Mouse (Mus musculus) embryonic stem cell, embryonic (primary cell): ENCODE measurements around the gene Tnxb.

Experiments used
- CTCF ChIA-PET, 4 experiments: fragments of 300-600 bp in 2 of 4; fragments of 350-600 bp in 2 of 4; sonication (Branson Sonifier 250); formaldehyde crosslinking; loops; one replicate each; lab custom pipeline; 2022; ENCODE audit warnings: inconsistent platforms in 2 of 4; lab: Charles Lee
- POLR2A ChIA-PET, 4 experiments: fragments of 300-600 bp in 2 of 4; fragments of 350-600 bp in 2 of 4; sonication (Branson Sonifier 250); formaldehyde crosslinking; loops; one replicate each; lab custom pipeline; 2022; ENCODE audit warnings: antibody characterized with exemption in 4 of 4, inconsistent platforms in 1 of 4; lab: Charles Lee

Tnxb gene

GRCm38 (mm10) chr17:34670235-34670634 lies at the start of gene Tnxb:
Tnxb (plus strand) TSS chr17:34670535.
- CTCF ChIA-PET, result interaction anchor here in 3 of 4 experiments (0.6 to 0.8 kb wide), 5 partner anchors 87 to 591 kb away, joined by 3 to 6 read pairs (median 4); no protein-coding TSS in a partner anchor
- POLR2A ChIA-PET, result interaction anchor here in 2 of 4 experiments (0.8 to 4.7 kb wide), 5 partner anchors 9 to 38 kb away, joined by 3 to 17 read pairs (median 4); partner anchors contain the start of gene Atf6b (in 1 of the 2)

GRCm38 (mm10) chr17:34621006-34621405 lies 49.3 kb upstream of the Tnxb start:
- CTCF ChIA-PET, result interaction anchor here in 3 of 4 experiments (0.9 to 1.2 kb wide), 4 partner anchors 15 to 66 kb away, joined by 3 to 4 read pairs (median 4); no protein-coding TSS in a partner anchor
- POLR2A ChIA-PET, result interaction anchor here in 2 of 4 experiments (0.5 to 3.1 kb wide), 6 partner anchors 12 to 502 kb away, joined by 3 to 34 read pairs (median 4); partner anchors contain the start of genes Agpat1 (in 1 of the 2) and Rnf5 (in 1 of the 2)

GRCm38 (mm10) chr17:34623161-34623560 lies 47.2 kb upstream of the Tnxb start:
- CTCF ChIA-PET, result interaction anchor here in 3 of 4 experiments (0.6 to 1.2 kb wide), 8 partner anchors 8 to 182 kb away, joined by 3 to 4 read pairs (median 3); partner anchors contain the start of gene Atf6b (in 1 of the 3)
- POLR2A ChIA-PET, result interaction anchor here in 2 of 4 experiments (0.6 to 1.0 kb wide), 4 partner anchors 11 to 21 kb away, joined by 3 to 4 read pairs (median 3); partner anchors contain the start of gene Agpat1 (in 1 of the 2)

GRCm38 (mm10) chr17:34624981-34625380 lies 45.4 kb upstream of the Tnxb start:
- ChIA-PET CTCF (no interaction called here), POLR2A (no interaction called here)

- CTCF ChIA-PET, result interaction anchor here in 2 of 4 experiments (1.1 to 1.9 kb wide), 2 partner anchors 8 to 71 kb away, joined by 4 to 6 read pairs; no protein-coding TSS in a partner anchor
- POLR2A ChIA-PET, result interaction anchor here (0.5 to 2.4 kb wide), 10 partner anchors 18 to 456 kb away, joined by 3 to 10 read pairs (median 6); partner anchors contain the start of genes Atf6b (in 2 of the 4), Fkbpl (in 2 of the 4), Agpat1 (in 1 of the 4) and Rnf5 (in 1 of the 4)
These were observed 44.1 kb upstream of the Tnxb start for GRCm38 (mm10) chr17:34626062-34626772.

- ChIA-PET POLR2A (interaction anchor here (0.5 to 3.1 kb wide), 12 partner anchors 18 to 1240 kb away, joined by 3 to 11 read pairs (median 6); partner anchors contain the start of genes Atf6b (in 3 of the 4), Fkbpl (in 2 of the 4), Agpat1 (in 1 of the 4) and Rnf5 (in 1 of the 4)), CTCF (interaction anchor here in 3 of 4 experiments (1.1 to 1.9 kb wide), 3 partner anchors 8 to 71 kb away, joined by 4 to 7 read pairs (median 6); no protein-coding TSS in a partner anchor)
These were observed 43.6 kb upstream of the Tnxb start for GRCm38 (mm10) chr17:34626773-34627092.

- ChIA-PET CTCF (interaction anchor here in 3 of 4 experiments (0.6 to 1.9 kb wide), 4 partner anchors 8 to 187 kb away, joined by 3 to 7 read pairs (median 5); no protein-coding TSS in a partner anchor), POLR2A (interaction anchor here in 3 of 4 experiments (0.6 to 3.1 kb wide), 10 partner anchors 17 to 1239 kb away, joined by 3 to 11 read pairs (median 6); partner anchors contain the start of genes Atf6b (in 3 of the 3), Fkbpl (in 2 of the 3), Agpat1 (in 1 of the 3) and Rnf5 (in 1 of the 3))
These were observed 43.0 kb upstream of the Tnxb start for GRCm38 (mm10) chr17:34627093-34627942.

GRCm38 (mm10) chr17:34627943-34628643 lies 42.2 kb upstream of the Tnxb start, which contains the start of gene Ppt2:
Ppt2 (minus strand) TSS chr17:34628510.
- POLR2A ChIA-PET, result interaction anchor here in 3 of 4 experiments (0.6 to 3.1 kb wide), 7 partner anchors 16 to 325 kb away, joined by 3 to 11 read pairs (median 7); partner anchors contain the start of genes Fkbpl (in 2 of the 3), Agpat1 (in 1 of the 3), Atf6b (in 1 of the 3) and Rnf5 (in 1 of the 3)
- CTCF ChIA-PET, result interaction anchor here in 3 of 4 experiments (0.6 to 1.9 kb wide), 3 partner anchors 9 to 188 kb away, joined by 3 to 7 read pairs (median 6); no protein-coding TSS in a partner anchor

GRCm38 (mm10) chr17:34628644-34628967 lies 41.7 kb upstream of the Tnxb start:
- POLR2A ChIA-PET, result interaction anchor here in 3 of 4 experiments (0.6 to 3.1 kb wide), 8 partner anchors 16 to 324 kb away, joined by 3 to 11 read pairs (median 4); partner anchors contain the start of genes Atf6b (in 1 of the 3) and Fkbpl (in 1 of the 3)

GRCm38 (mm10) chr17:34629221-34629751 lies 41.0 kb upstream of the Tnxb start, which contains the start of gene Prrt1:
Prrt1 (plus strand) TSS chr17:34629533.
- POLR2A ChIA-PET, result interaction anchor here in 3 of 4 experiments (0.6 to 3.1 kb wide), 10 partner anchors 17 to 520 kb away, joined by 3 to 11 read pairs (median 3); partner anchors contain the start of gene Atf6b (in 2 of the 3)
- CTCF ChIA-PET, result interaction anchor here in 1 of 4 experiments (1.2 kb wide), 1 partner anchor 10 kb away, joined by 6 read pairs; no protein-coding TSS in a partner anchor

More at GRCm38 (mm10) chr17:34628644-34628967, 41.7 kb upstream of the Tnxb start:
- CTCF ChIA-PET, result no interaction called here

- CTCF ChIA-PET, result interaction anchor here in 1 of 4 experiments (1.2 kb wide), 1 partner anchor 11 kb away, joined by 6 read pairs; no protein-coding TSS in a partner anchor
- POLR2A ChIA-PET, result interaction anchor here in 2 of 4 experiments (0.7 to 3.1 kb wide), 4 partner anchors 17 to 521 kb away, joined by 3 to 11 read pairs (median 6); partner anchors contain the start of gene Atf6b (in 1 of the 2)
These were observed 40.3 kb upstream of the Tnxb start for GRCm38 (mm10) chr17:34629796-34630603.

- POLR2A ChIA-PET, result no interaction called here
- CTCF ChIA-PET, result no interaction called here
These were observed 39.5 kb upstream of the Tnxb start for GRCm38 (mm10) chr17:34630761-34631301.

GRCm38 (mm10) chr17:34631647-34632046 lies 38.7 kb upstream of the Tnxb start:
- POLR2A ChIA-PET, result interaction anchor here in 1 of 4 experiments (1.8 kb wide), 1 partner anchor 13 kb away, joined by 18 read pairs; the partner anchor contains the start of gene Fkbpl
- CTCF ChIA-PET, result interaction anchor here in 1 of 4 experiments (1.6 kb wide), 1 partner anchor 13 kb away, joined by 10 read pairs; no protein-coding TSS in a partner anchor

- POLR2A ChIA-PET, result interaction anchor here (0.5 to 1.8 kb wide), 37 partner anchors 9 to 677 kb away, joined by 3 to 24 read pairs (median 4); partner anchors contain the start of genes Atf6b (in 4 of the 4), Fkbpl (in 3 of the 4), Agpat1 (in 2 of the 4) and Pbx2 (in 2 of the 4)
- CTCF ChIA-PET, result interaction anchor here (0.5 to 1.6 kb wide), 14 partner anchors 9 to 313 kb away, joined by 3 to 12 read pairs (median 5); partner anchors contain the start of genes Atf6b (in 1 of the 4), Fkbpl (in 1 of the 4) and Pbx2 (in 1 of the 4)
These were observed 38.1 kb upstream of the Tnxb start for GRCm38 (mm10) chr17:34632261-34632691.
